Mouse (Mus musculus) embryonic fibroblast, embryonic 13.5 days (primary cell): ENCODE measurements around the gene Chst15.

Experiments
- CTCF ChIP-seq: IDR thresholded peaks from 2 replicates; pipeline ENCODE4 v1.5.1; 2011; ENCODE audit warnings: mild to moderate bottlenecking, control low read depth, low read length, moderate library complexity, borderline replicate concordance; ENCODE audit not compliant: insufficient read depth
- POLR2A ChIP-seq: IDR thresholded peaks from 2 replicates; pipeline ENCODE4 v1.6.1; 2011; ENCODE audit warnings: low read depth, mild to moderate bottlenecking, control low read depth, low read length, moderate library complexity

DNA sequence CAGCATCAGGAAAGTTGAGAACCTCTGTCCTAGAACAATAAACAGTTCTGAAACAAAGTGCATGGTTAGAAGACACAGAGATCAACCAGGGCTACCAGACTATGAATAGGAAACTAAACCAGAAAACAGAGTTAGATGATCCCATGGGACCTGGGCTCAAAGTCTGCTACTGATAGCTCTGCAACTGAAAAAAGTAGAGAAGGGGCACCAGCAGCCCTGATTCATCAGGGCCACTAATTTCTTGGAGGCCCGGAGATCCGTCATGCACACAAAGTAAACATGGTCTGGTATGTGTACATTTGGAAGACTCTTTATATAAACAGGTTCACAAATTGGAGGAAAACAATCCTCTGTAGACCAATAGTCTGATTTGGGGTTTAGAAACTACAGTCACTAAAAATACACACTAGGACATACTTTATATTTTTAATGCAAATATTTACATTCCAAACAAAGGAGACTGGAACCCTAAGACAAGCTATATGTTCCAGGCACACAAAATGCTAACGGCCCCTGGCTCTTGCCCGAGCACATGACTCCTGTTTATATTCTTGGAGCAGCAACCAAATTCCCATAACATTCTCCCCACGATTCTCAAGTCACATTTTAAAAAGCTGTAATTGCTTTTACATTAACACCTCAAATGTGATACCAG lies 8.4 kb downstream of the Chst15 start:
- no peak for TF ChIP-seq POLR2A
- no peak for TF ChIP-seq CTCF
